Mouse (Mus musculus): ENCODE measurements around the gene Dis3l2. TPM values are rescaled to one million over a fixed set of nuclear protein-coding genes. Genes with fewer than 3 reads are reported as not detected.

Dis3l2 gene
- total and polyA plus RNA-seq, 3 experiments: 12.4 to 17.4 (median 16.5) TPM

- H3K27ac ChIP-seq (ENCODE audit: insufficient read depth, low read depth): no peak overlapping the region
- H3K9me3 ChIP-seq (replicated peaks; ENCODE audit: low read length): no peaks in the 10 kb centered on the region
- H3K27me3 ChIP-seq (replicated peaks): no peaks in the 10 kb centered on the region
- dilution Hi-C loops (cut with MboI; ENCODE audit: extremely low pct_ligation_motif_present, extremely low pct_unique_long_range_greater_than_20kb, low sequenced_read_pairs): no loop called here
- no peak overlapping the region for H3K9ac ChIP-seq (ENCODE audit: insufficient read depth, low read depth)
- in situ Hi-C loops (cut with MboI; ENCODE audit: low pct_ligation_motif_present, low pct_unique_long_range_greater_than_20kb, low sequenced_read_pairs): no loop called here
- TF ChIP-seq RAD21 (IDR thresholded peaks at IDR 0.05; ENCODE audit: low read depth, low read length): peak; percentile 60
- TF ChIP-seq UBTF (IDR thresholded peaks at IDR 0.05; ENCODE audit: low read depth, low read length): no peak
- peak in 1 of 2 experiments; percentile 59; a peak in 2 of 4 replicates for TF ChIP-seq CTCF (conservative IDR thresholded peaks at IDR 0.05 in 1 of 2, IDR thresholded peaks at IDR 0.05 in 1 of 2; ENCODE audit: low read depth in 2 of 2, low read length in 2 of 2)
- TF ChIP-seq ETS1 (conservative IDR thresholded peaks at IDR 0.05; ENCODE audit: low read depth, low read length): no peak
- TF ChIP-seq RCOR1 (conservative IDR thresholded peaks at IDR 0.05; ENCODE audit: low read depth, low read length): no peak
- peak; percentile 51 for TF ChIP-seq SMC3 (IDR thresholded peaks at IDR 0.05; ENCODE audit: low read depth, low read length)
- no peaks in the 10 kb centered on the region for H3K79me2 ChIP-seq (replicated peaks; ENCODE audit: control insufficient read depth, extremely low read depth, insufficient read depth, poor library complexity, severe bottlenecking)
- no peak overlapping the region for H3K4me3 ChIP-seq (replicated peaks in 1 of 3; ENCODE audit: low read depth in 2 of 3, low read length in 2 of 3, poor library complexity in 1 of 3)
- peak; percentile 11 for DNase-seq (ENCODE audit: extremely low read depth)
- peaks cover 0 to 9% of the 10 kb centered on the region in 2 experiments; a peak in 3 of 4 replicates for H3K4me1 ChIP-seq (ENCODE audit: control insufficient read depth in 1 of 2, insufficient read depth in 2 of 2)
- H3K36me3 ChIP-seq (replicated peaks in 1 of 2; ENCODE audit: control insufficient read depth in 1 of 2, insufficient read depth in 1 of 2, low read length in 1 of 2): peaks cover 0 to 3% of the 10 kb centered on the region in 2 experiments
- H3K4me2 ChIP-seq (ENCODE audit: insufficient read depth, low read depth, poor library complexity, severe bottlenecking): no peak overlapping the region
These were observed 211.1 kb downstream of the Dis3l2 start for GRCm38 (mm10) chr1:86914697-86915096.

GRCm38 (mm10) chr1:86916355-86916984, 212.9 kb downstream of the Dis3l2 start:
- dilution Hi-C loops (cut with MboI; ENCODE audit: extremely low pct_ligation_motif_present, extremely low pct_unique_long_range_greater_than_20kb, low sequenced_read_pairs) (no loop called here), in situ Hi-C loops (cut with MboI; ENCODE audit: low pct_ligation_motif_present, low pct_unique_long_range_greater_than_20kb, low sequenced_read_pairs) (no loop called here)
- peaks cover 0 to 12% of the 10 kb centered on the region in 2 experiments; a peak in 3 of 4 replicates for H3K4me1 ChIP-seq (ENCODE audit: control insufficient read depth in 1 of 2, insufficient read depth in 2 of 2)
- DNase-seq (ENCODE audit: extremely low read depth): no peak
- no peaks in the 10 kb centered on the region for H3K9me3 ChIP-seq (replicated peaks; ENCODE audit: low read length)
- H3K4me2 ChIP-seq (ENCODE audit: insufficient read depth, low read depth, poor library complexity, severe bottlenecking): no peak overlapping the region
- H3K36me3 ChIP-seq (replicated peaks in 1 of 2; ENCODE audit: control insufficient read depth in 1 of 2, insufficient read depth in 1 of 2, low read length in 1 of 2): peaks cover 0 to 3% of the 10 kb centered on the region in 2 experiments
- H3K4me3 ChIP-seq (replicated peaks in 1 of 3; ENCODE audit: low read depth in 2 of 3, low read length in 2 of 3, poor library complexity in 1 of 3): no peak overlapping the region
- H3K27ac ChIP-seq (ENCODE audit: insufficient read depth, low read depth): no peak overlapping the region
- H3K27me3 ChIP-seq (replicated peaks): no peaks in the 10 kb centered on the region
- H3K79me2 ChIP-seq (replicated peaks; ENCODE audit: control insufficient read depth, extremely low read depth, insufficient read depth, poor library complexity, severe bottlenecking): no peaks in the 10 kb centered on the region
- no peak overlapping the region for H3K9ac ChIP-seq (ENCODE audit: insufficient read depth, low read depth)
- TF ChIP-seq MAFK (IDR thresholded peaks at IDR 0.05; ENCODE audit: insufficient replicate concordance, low read length) (no peak), ZKSCAN1 (IDR thresholded peaks at IDR 0.05; ENCODE audit: borderline replicate concordance, low read depth, low read length) (no peak)

GRCm38 (mm10) chr1:86925776-86926175, 222.2 kb downstream of the Dis3l2 start:
- Histone ChIP-seq H3K4me3 (replicated peaks in 1 of 3; ENCODE audit: low read depth in 2 of 3, low read length in 2 of 3, poor library complexity in 1 of 3) (no peak overlapping the region), H3K27me3 (replicated peaks) (no peaks in the 10 kb centered on the region), H3K27ac (ENCODE audit: insufficient read depth, low read depth) (no peak overlapping the region), H3K79me2 (replicated peaks; ENCODE audit: control insufficient read depth, extremely low read depth, insufficient read depth, poor library complexity, severe bottlenecking) (no peaks in the 10 kb centered on the region), H3K4me1 (ENCODE audit: control insufficient read depth in 1 of 2, insufficient read depth in 2 of 2) (peaks cover 0 to 3% of the 10 kb centered on the region in 2 experiments; a peak in 1 of 4 replicates), H3K9ac (ENCODE audit: insufficient read depth, low read depth) (no peak overlapping the region), H3K9me3 (replicated peaks; ENCODE audit: low read length) (no peaks in the 10 kb centered on the region), H3K36me3 (replicated peaks in 1 of 2; ENCODE audit: control insufficient read depth in 1 of 2, insufficient read depth in 1 of 2, low read length in 1 of 2) (peaks cover 0 to 2% of the 10 kb centered on the region in 2 experiments), H3K4me2 (ENCODE audit: insufficient read depth, low read depth, poor library complexity, severe bottlenecking) (no peak overlapping the region)
- no peak for DNase-seq (ENCODE audit: extremely low read depth)
- TF ChIP-seq MYC (IDR thresholded peaks at IDR 0.05; ENCODE audit: low read depth, low read length): no peak
- no peak for TF ChIP-seq MAFK (IDR thresholded peaks at IDR 0.05; ENCODE audit: insufficient replicate concordance, low read length)
- no peak for TF ChIP-seq ZNF384 (IDR thresholded peaks at IDR 0.05; ENCODE audit: low read depth, low read length)
- no peak for TF ChIP-seq UBTF (IDR thresholded peaks at IDR 0.05; ENCODE audit: low read depth, low read length)
- TF ChIP-seq E2F4 (IDR thresholded peaks at IDR 0.05; ENCODE audit: insufficient replicate concordance, low read depth, low read length): no peak
- no peak for TF ChIP-seq MXI1 (IDR thresholded peaks at IDR 0.05; ENCODE audit: low read depth, low read length)
- TF ChIP-seq HCFC1 (IDR thresholded peaks at IDR 0.05; ENCODE audit: low read depth, low read length): no peak
- TF ChIP-seq EP300 (IDR thresholded peaks at IDR 0.05; ENCODE audit: low read length): no peak
- no peak for TF ChIP-seq IRF4 (IDR thresholded peaks at IDR 0.05; ENCODE audit: low read depth, low read length)
- TF ChIP-seq POLR2A (IDR thresholded peaks at IDR 0.05; ENCODE audit: low read depth, low read length): no peak
- TF ChIP-seq TCF12 (IDR thresholded peaks at IDR 0.05; ENCODE audit: low read depth, low read length): no peak
- no peak for TF ChIP-seq CTCF (conservative IDR thresholded peaks at IDR 0.05 in 1 of 2, IDR thresholded peaks at IDR 0.05 in 1 of 2; ENCODE audit: low read depth in 2 of 2, low read length in 2 of 2)
- TF ChIP-seq JUN (IDR thresholded peaks at IDR 0.05; ENCODE audit: insufficient read depth, low read depth, low read length): no peak
- dilution Hi-C loops (cut with MboI; ENCODE audit: extremely low pct_ligation_motif_present, extremely low pct_unique_long_range_greater_than_20kb, low sequenced_read_pairs): no loop called here
- in situ Hi-C loops (cut with MboI; ENCODE audit: low pct_ligation_motif_present, low pct_unique_long_range_greater_than_20kb, low sequenced_read_pairs): no loop called here

Data from CH12.LX (cell line).